Mouse (Mus musculus): ENCODE results near the gene Impg1. TPM values are rescaled to one million over a fixed set of nuclear protein-coding genes. Genes with fewer than 3 reads are reported as not detected.

Impg1 gene
- polyA plus RNA-seq, 1 experiment from 2014 or later = 0.05 TPM

GRCm38 (mm10) chr9:80386000-80386399 lies 79.3 kb downstream of the Impg1 start:
- no peak for ATAC-seq (ENCODE audit: insufficient number of reproducible peaks, low FRiP score)
- Histone ChIP-seq H3K9ac (no peak overlapping the region), H3K27me3 (replicated peaks) (no peaks in the 10 kb centered on the region), H3K27ac (ENCODE audit: poor library complexity, severe bottlenecking) (no peak overlapping the region), H3K4me2 (no peak overlapping the region), H3K9me3 (replicated peaks) (0 out of 2 replicates have a peak, but pooled peaks cover 4% of the 10 kb centered on the region), H3K36me3 (no peaks in the 10 kb centered on the region), H3K4me1 (replicated peaks) (peaks cover 16% of the 10 kb centered on the region), H3K4me3 (no peak overlapping the region)
- 50% methylated on average over 7 of the region's 7 CpGs for WGBS

- ATAC-seq (ENCODE audit: insufficient number of reproducible peaks, low FRiP score) = no peak
- H3K27me3 ChIP-seq (replicated peaks) = no peaks in the 10 kb centered on the region
- no peaks in the 10 kb centered on the region for H3K9me3 ChIP-seq (replicated peaks)
- no peaks in the 10 kb centered on the region for H3K36me3 ChIP-seq
- 55% methylated on average over 4 of the region's 4 CpGs for WGBS
- H3K9ac ChIP-seq = no peak overlapping the region
- H3K4me3 ChIP-seq = no peak overlapping the region
- H3K4me2 ChIP-seq = no peak overlapping the region
- H3K4me1 ChIP-seq (replicated peaks) = peaks cover 10% of the 10 kb centered on the region
- H3K27ac ChIP-seq (ENCODE audit: poor library complexity, severe bottlenecking) = no peak overlapping the region
These were observed 82.6 kb downstream of the Impg1 start for GRCm38 (mm10) chr9:80382711-80383110.

- Histone ChIP-seq H3K36me3 (no peaks in the 10 kb centered on the region), H3K27me3 (replicated peaks) (no peaks in the 10 kb centered on the region), H3K27ac (ENCODE audit: poor library complexity, severe bottlenecking) (no peak overlapping the region), H3K4me3 (no peak overlapping the region), H3K4me2 (no peak overlapping the region), H3K4me1 (replicated peaks) (peaks cover 5% of the 10 kb centered on the region), H3K9ac (no peak overlapping the region), H3K9me3 (replicated peaks) (no peaks in the 10 kb centered on the region)
- 83% methylated on average over 2 of the region's 2 CpGs for WGBS
- ATAC-seq (ENCODE audit: insufficient number of reproducible peaks, low FRiP score) = no peak
These were observed 85.1 kb downstream of the Impg1 start for GRCm38 (mm10) chr9:80380078-80380645.

- Histone ChIP-seq H3K9me3 (replicated peaks) (no peaks in the 10 kb centered on the region), H3K36me3 (no peaks in the 10 kb centered on the region), H3K4me2 (no peak overlapping the region), H3K4me1 (replicated peaks) (peaks cover 14% of the 10 kb centered on the region; the same call in 1 of the 2 replicates), H3K9ac (no peak overlapping the region), H3K27ac (ENCODE audit: poor library complexity, severe bottlenecking) (no peak overlapping the region), H3K4me3 (no peak overlapping the region), H3K27me3 (replicated peaks) (no peaks in the 10 kb centered on the region)
- 90% methylated on average over 1 of the region's 1 CpGs for WGBS
- ATAC-seq (ENCODE audit: insufficient number of reproducible peaks, low FRiP score) = no peak
These were observed 91.2 kb downstream of the Impg1 start for GRCm38 (mm10) chr9:80374100-80374499.

GRCm38 (mm10) chr9:80373304-80373739 lies 92.0 kb downstream of the Impg1 start:
- no peaks in the 10 kb centered on the region for H3K36me3 ChIP-seq
- H3K9me3 ChIP-seq (replicated peaks) = no peaks in the 10 kb centered on the region
- H3K9ac ChIP-seq = no peak overlapping the region
- 0 out of 2 replicates have a peak, but pooled peaks have one; percentile 51 for ATAC-seq (ENCODE audit: insufficient number of reproducible peaks, low FRiP score)
- H3K4me2 ChIP-seq = peak overlapping the region; percentile 16; the same call in 1 of the 2 replicates
- H3K27ac ChIP-seq (ENCODE audit: poor library complexity, severe bottlenecking) = no peak overlapping the region
- H3K4me1 ChIP-seq (replicated peaks) = peaks cover 14% of the 10 kb centered on the region; the same call in 1 of the 2 replicates
- no peak overlapping the region for H3K4me3 ChIP-seq
- WGBS = 41% methylated on average over 5 of the region's 5 CpGs
- H3K27me3 ChIP-seq (replicated peaks) = no peaks in the 10 kb centered on the region

- H3K4me1 ChIP-seq (replicated peaks) = peaks cover 6% of the 10 kb centered on the region; the same call in 1 of the 2 replicates
- no peaks in the 10 kb centered on the region for H3K9me3 ChIP-seq (replicated peaks)
- no peak; the same call in 1 of the 2 replicates for ATAC-seq (ENCODE audit: insufficient number of reproducible peaks, low FRiP score)
- no peak overlapping the region for H3K27ac ChIP-seq (ENCODE audit: poor library complexity, severe bottlenecking)
- H3K27me3 ChIP-seq (replicated peaks) = no peaks in the 10 kb centered on the region
- H3K4me2 ChIP-seq = no peak overlapping the region
- WGBS = 55% methylated on average over 2 of the region's 2 CpGs
- H3K36me3 ChIP-seq = no peaks in the 10 kb centered on the region
- H3K9ac ChIP-seq = no peak overlapping the region
- no peak overlapping the region for H3K4me3 ChIP-seq
These were observed 96.6 kb downstream of the Impg1 start for GRCm38 (mm10) chr9:80368636-80369035.

- Histone ChIP-seq H3K4me3 (no peak overlapping the region), H3K4me1 (replicated peaks) (no peaks in the 10 kb centered on the region; the same call in 1 of the 2 replicates), H3K27ac (ENCODE audit: poor library complexity, severe bottlenecking) (no peak overlapping the region), H3K9me3 (replicated peaks) (no peaks in the 10 kb centered on the region), H3K36me3 (no peaks in the 10 kb centered on the region), H3K27me3 (replicated peaks) (no peaks in the 10 kb centered on the region), H3K4me2 (no peak overlapping the region), H3K9ac (no peak overlapping the region)
- ATAC-seq (ENCODE audit: insufficient number of reproducible peaks, low FRiP score) = no peak
- WGBS = 76% methylated on average over 2 of the region's 2 CpGs
These were observed 97.6 kb downstream of the Impg1 start for GRCm38 (mm10) chr9:80367520-80368204.

GRCm38 (mm10) chr9:80360063-80360462 lies 105.2 kb downstream of the Impg1 start:
- Histone ChIP-seq H3K27me3 (replicated peaks) (no peaks in the 10 kb centered on the region), H3K4me1 (replicated peaks) (no peaks in the 10 kb centered on the region; the same call in 1 of the 2 replicates), H3K4me3 (no peak overlapping the region), H3K36me3 (no peaks in the 10 kb centered on the region), H3K9ac (no peak overlapping the region), H3K27ac (ENCODE audit: poor library complexity, severe bottlenecking) (no peak overlapping the region), H3K4me2 (no peak overlapping the region), H3K9me3 (replicated peaks) (no peaks in the 10 kb centered on the region)
- no peak for ATAC-seq (ENCODE audit: insufficient number of reproducible peaks, low FRiP score)

- Histone ChIP-seq H3K9me3 (replicated peaks) (0 out of 2 replicates have a peak, but pooled peaks cover 4% of the 10 kb centered on the region), H3K27me3 (replicated peaks) (no peaks in the 10 kb centered on the region), H3K4me1 (replicated peaks) (no peaks in the 10 kb centered on the region), H3K4me2 (peak overlapping the region; percentile 40), H3K4me3 (no peak overlapping the region), H3K9ac (no peak overlapping the region), H3K27ac (ENCODE audit: poor library complexity, severe bottlenecking) (no peak overlapping the region), H3K36me3 (no peaks in the 10 kb centered on the region)
- 44% methylated on average over 20 of the region's 20 CpGs for WGBS
- ATAC-seq (ENCODE audit: insufficient number of reproducible peaks, low FRiP score) = no peak
These were observed 113.5 kb downstream of the Impg1 start for GRCm38 (mm10) chr9:80351678-80352331.

GRCm38 (mm10) chr9:80351295-80351677 lies 114.0 kb downstream of the Impg1 start:
- Histone ChIP-seq H3K27me3 (replicated peaks) (no peaks in the 10 kb centered on the region), H3K9ac (no peak overlapping the region), H3K9me3 (replicated peaks) (0 out of 2 replicates have a peak, but pooled peaks cover 4% of the 10 kb centered on the region), H3K36me3 (no peaks in the 10 kb centered on the region), H3K4me1 (replicated peaks) (no peaks in the 10 kb centered on the region), H3K4me2 (peak overlapping the region; percentile 40), H3K27ac (ENCODE audit: poor library complexity, severe bottlenecking) (no peak overlapping the region), H3K4me3 (no peak overlapping the region)
- 66% methylated on average over 7 of the region's 7 CpGs for WGBS
- ATAC-seq (ENCODE audit: insufficient number of reproducible peaks, low FRiP score) = no peak

- no peaks in the 10 kb centered on the region for H3K9me3 ChIP-seq (replicated peaks)
- ATAC-seq (ENCODE audit: insufficient number of reproducible peaks, low FRiP score) = no peak
- H3K9ac ChIP-seq = no peak overlapping the region
- no peak overlapping the region for H3K4me2 ChIP-seq
- no peak overlapping the region for H3K4me3 ChIP-seq
- no peak overlapping the region for H3K27ac ChIP-seq (ENCODE audit: poor library complexity, severe bottlenecking)
- no peaks in the 10 kb centered on the region for H3K4me1 ChIP-seq (replicated peaks)
- no peaks in the 10 kb centered on the region for H3K36me3 ChIP-seq
- no peaks in the 10 kb centered on the region for H3K27me3 ChIP-seq (replicated peaks)
- WGBS = 90% methylated on average over 6 of the region's 6 CpGs
These were observed 120.8 kb downstream of the Impg1 start for GRCm38 (mm10) chr9:80344451-80345000.
